Mouse (Mus musculus): Measurements from ENCODE around the gene Nlrp9c.
"Not testable (repeated sequence)": the region's sequence is repeated elsewhere in the genome, so short reads cannot be mapped to it uniquely, and the experiment has no call there.

Nlrp9c gene

GRCm38 (mm10) chr7:26403600-26403999, at the start of gene Nlrp9c:
Nlrp9c (minus strand) TSS chr7:26403700.
- not testable (repeated sequence) for DNase-seq

GRCm38 (mm10) chr7:26434813-26435212, 31.3 kb upstream of the Nlrp9c start, which contains the start of gene Nlrp4a:
Nlrp4a (plus strand) TSS chr7:26435113.
- DNase-seq = no peak

GRCm38 (mm10) chr7:26391811-26392210, 11.7 kb downstream of the Nlrp9c start:
- DNase-seq = not testable (repeated sequence)

- DNase-seq = not testable (repeated sequence)
Observed at GRCm38 (mm10) chr7:26391137-26391536, 12.4 kb downstream of the Nlrp9c start.

- DNase-seq = not testable (repeated sequence)
Observed at GRCm38 (mm10) chr7:26386691-26387090, 16.8 kb downstream of the Nlrp9c start.

- no peak for DNase-seq
Observed at GRCm38 (mm10) chr7:26380807-26381206, 22.7 kb downstream of the Nlrp9c start.

GRCm38 (mm10) chr7:26373221-26373620, 30.3 kb downstream of the Nlrp9c start:
- not testable (repeated sequence) for DNase-seq

- DNase-seq = not testable (repeated sequence)
Observed at GRCm38 (mm10) chr7:26356719-26357118, 46.8 kb downstream of the Nlrp9c start.

- DNase-seq = not testable (repeated sequence)
Observed at GRCm38 (mm10) chr7:26352258-26352657, 51.2 kb downstream of the Nlrp9c start.

GRCm38 (mm10) chr7:26350177-26350576, 53.3 kb downstream of the Nlrp9c start:
- not testable (repeated sequence) for DNase-seq

GRCm38 (mm10) chr7:26320361-26320760, 83.1 kb downstream of the Nlrp9c start:
- not testable (repeated sequence) for DNase-seq

- DNase-seq = not testable (repeated sequence)
Observed at GRCm38 (mm10) chr7:26315809-26316208, 87.7 kb downstream of the Nlrp9c start.

- DNase-seq = not testable (repeated sequence)
Observed at GRCm38 (mm10) chr7:26315194-26315593, 88.3 kb downstream of the Nlrp9c start.

- not testable (repeated sequence) for DNase-seq
Observed at GRCm38 (mm10) chr7:26311786-26312185, 91.7 kb downstream of the Nlrp9c start.

GRCm38 (mm10) chr7:26306926-26307325, 96.6 kb downstream of the Nlrp9c start, which contains the start of gene Cyp2a4:
Cyp2a4 (plus strand) TSS chr7:26307169.
- DNase-seq = not testable (repeated sequence)

- DNase-seq = not testable (repeated sequence)
Observed at GRCm38 (mm10) chr7:26303429-26304166, 99.9 kb downstream of the Nlrp9c start.
